Mouse (Mus musculus): ENCODE data around the gene Plekha7. TPM values are rescaled to one million over a fixed set of nuclear protein-coding genes. Genes with fewer than 3 reads are reported as not detected.

The Plekha7 gene
- polyA plus RNA-seq, 1 experiment from 2014 or later, result 7.2 TPM

GRCm38 (mm10) chr7:116206806-116207571, 101.2 kb downstream of the Plekha7 start:
- no peak overlapping the region for H3K4me3 ChIP-seq (ENCODE audit: low read length)
- ATAC-seq (ENCODE audit: low FRiP score, low TSS enrichment), result no peak
- no peaks in the 10 kb centered on the region for H3K36me3 ChIP-seq (ENCODE audit: control insufficient read depth, insufficient read depth, low read length)
- H3K27me3 ChIP-seq (ENCODE audit: control insufficient read depth, insufficient read depth, low read length), result no peaks in the 10 kb centered on the region
- no peak overlapping the region for H3K27ac ChIP-seq (ENCODE audit: low read depth, low read length)
- H3K9ac ChIP-seq (ENCODE audit: low read depth, low read length), result no peak overlapping the region
- no peak overlapping the region for H3K4me2 ChIP-seq (replicated peaks; ENCODE audit: low read depth, low read length)
- H3K9me3 ChIP-seq (ENCODE audit: control insufficient read depth, low read length), result no peaks in the 10 kb centered on the region
- peaks cover 16% of the 10 kb centered on the region; the same call in 1 of the 2 replicates for H3K4me1 ChIP-seq (ENCODE audit: control insufficient read depth, insufficient read depth, low read length)
- whole genome bisulfite sequencing, result 57% methylated on average over 7 of the region's 7 CpGs

GRCm38 (mm10) chr7:116205451-116205850, 102.7 kb downstream of the Plekha7 start:
- 75% methylated on average over 2 of the region's 2 CpGs for WGBS
- Histone ChIP-seq H3K36me3 (ENCODE audit: control insufficient read depth, insufficient read depth, low read length) (no peaks in the 10 kb centered on the region), H3K4me3 (ENCODE audit: low read length) (no peak overlapping the region), H3K27me3 (ENCODE audit: control insufficient read depth, insufficient read depth, low read length) (no peaks in the 10 kb centered on the region), H3K4me1 (ENCODE audit: control insufficient read depth, insufficient read depth, low read length) (peaks cover 14% of the 10 kb centered on the region; the same call in 1 of the 2 replicates), H3K4me2 (replicated peaks; ENCODE audit: low read depth, low read length) (no peak overlapping the region), H3K9me3 (ENCODE audit: control insufficient read depth, low read length) (no peaks in the 10 kb centered on the region), H3K9ac (ENCODE audit: low read depth, low read length) (no peak overlapping the region), H3K27ac (ENCODE audit: low read depth, low read length) (no peak overlapping the region)
- ATAC-seq (ENCODE audit: low FRiP score, low TSS enrichment), result no peak

GRCm38 (mm10) chr7:116202033-116202681, 106.0 kb downstream of the Plekha7 start:
- no peak overlapping the region for H3K27ac ChIP-seq (ENCODE audit: low read depth, low read length)
- 68% methylated on average over 10 of the region's 10 CpGs for WGBS

GRCm38 (mm10) chr7:116200951-116201351, 107.2 kb downstream of the Plekha7 start:
- no peaks in the 10 kb centered on the region for H3K27me3 ChIP-seq (ENCODE audit: control insufficient read depth, insufficient read depth, low read length)
- no peak for ATAC-seq (ENCODE audit: low FRiP score, low TSS enrichment)
- H3K36me3 ChIP-seq (ENCODE audit: control insufficient read depth, insufficient read depth, low read length), result no peaks in the 10 kb centered on the region
- peaks cover 22% of the 10 kb centered on the region; the same call in 1 of the 2 replicates for H3K4me1 ChIP-seq (ENCODE audit: control insufficient read depth, insufficient read depth, low read length)
- H3K9ac ChIP-seq (ENCODE audit: low read depth, low read length), result no peak overlapping the region
- H3K4me3 ChIP-seq (ENCODE audit: low read length), result no peak overlapping the region
- no peak overlapping the region for H3K27ac ChIP-seq (ENCODE audit: low read depth, low read length)
- no peaks in the 10 kb centered on the region for H3K9me3 ChIP-seq (ENCODE audit: control insufficient read depth, low read length)
- no peak overlapping the region for H3K4me2 ChIP-seq (replicated peaks; ENCODE audit: low read depth, low read length)
- 88% methylated on average over 1 of the region's 1 CpGs for WGBS

More at GRCm38 (mm10) chr7:116202033-116202681, 106.0 kb downstream of the Plekha7 start:
- H3K9ac ChIP-seq (ENCODE audit: low read depth, low read length), result no peak overlapping the region
- no peaks in the 10 kb centered on the region for H3K36me3 ChIP-seq (ENCODE audit: control insufficient read depth, insufficient read depth, low read length)
- peaks cover 14% of the 10 kb centered on the region; the same call in 1 of the 2 replicates for H3K4me1 ChIP-seq (ENCODE audit: control insufficient read depth, insufficient read depth, low read length)
- no peak overlapping the region for H3K4me2 ChIP-seq (replicated peaks; ENCODE audit: low read depth, low read length)
- H3K9me3 ChIP-seq (ENCODE audit: control insufficient read depth, low read length), result no peaks in the 10 kb centered on the region
- no peak overlapping the region for H3K4me3 ChIP-seq (ENCODE audit: low read length)
- ATAC-seq (ENCODE audit: low FRiP score, low TSS enrichment), result no peak
- no peaks in the 10 kb centered on the region for H3K27me3 ChIP-seq (ENCODE audit: control insufficient read depth, insufficient read depth, low read length)

GRCm38 (mm10) chr7:116200544-116200943, 107.6 kb downstream of the Plekha7 start:
- H3K9me3 ChIP-seq (ENCODE audit: control insufficient read depth, low read length), result no peaks in the 10 kb centered on the region
- no peak overlapping the region for H3K4me2 ChIP-seq (replicated peaks; ENCODE audit: low read depth, low read length)
- H3K4me1 ChIP-seq (ENCODE audit: control insufficient read depth, insufficient read depth, low read length), result peaks cover 22% of the 10 kb centered on the region; the same call in 1 of the 2 replicates
- no peak for ATAC-seq (ENCODE audit: low FRiP score, low TSS enrichment)
- H3K36me3 ChIP-seq (ENCODE audit: control insufficient read depth, insufficient read depth, low read length), result no peaks in the 10 kb centered on the region
- no peaks in the 10 kb centered on the region for H3K27me3 ChIP-seq (ENCODE audit: control insufficient read depth, insufficient read depth, low read length)
- H3K4me3 ChIP-seq (ENCODE audit: low read length), result no peak overlapping the region
- WGBS, result 81% methylated on average over 2 of the region's 2 CpGs
- no peak overlapping the region for H3K9ac ChIP-seq (ENCODE audit: low read depth, low read length)
- no peak overlapping the region for H3K27ac ChIP-seq (ENCODE audit: low read depth, low read length)

- WGBS, result 44% methylated on average over 2 of the region's 2 CpGs
- H3K4me1 ChIP-seq (ENCODE audit: control insufficient read depth, insufficient read depth, low read length), result peaks cover 24% of the 10 kb centered on the region
- no peaks in the 10 kb centered on the region for H3K9me3 ChIP-seq (ENCODE audit: control insufficient read depth, low read length)
- no peak overlapping the region for H3K4me2 ChIP-seq (replicated peaks; ENCODE audit: low read depth, low read length)
- no peaks in the 10 kb centered on the region for H3K36me3 ChIP-seq (ENCODE audit: control insufficient read depth, insufficient read depth, low read length)
- no peak for ATAC-seq (ENCODE audit: low FRiP score, low TSS enrichment)
- no peak overlapping the region for H3K9ac ChIP-seq (ENCODE audit: low read depth, low read length)
- no peak overlapping the region for H3K27ac ChIP-seq (ENCODE audit: low read depth, low read length)
- H3K4me3 ChIP-seq (ENCODE audit: low read length), result no peak overlapping the region
- H3K27me3 ChIP-seq (ENCODE audit: control insufficient read depth, insufficient read depth, low read length), result no peaks in the 10 kb centered on the region
Measured at GRCm38 (mm10) chr7:116198902-116199301, 109.3 kb downstream of the Plekha7 start.

- Histone ChIP-seq H3K27ac (ENCODE audit: low read depth, low read length) (no peak overlapping the region; the same call in 1 of the 2 replicates), H3K9ac (ENCODE audit: low read depth, low read length) (no peak overlapping the region), H3K4me1 (ENCODE audit: control insufficient read depth, insufficient read depth, low read length) (peaks cover 25% of the 10 kb centered on the region), H3K4me2 (replicated peaks; ENCODE audit: low read depth, low read length) (peak overlapping the region; percentile 21; the same call in 1 of the 2 replicates), H3K36me3 (ENCODE audit: control insufficient read depth, insufficient read depth, low read length) (no peaks in the 10 kb centered on the region), H3K4me3 (ENCODE audit: low read length) (no peak overlapping the region), H3K27me3 (ENCODE audit: control insufficient read depth, insufficient read depth, low read length) (no peaks in the 10 kb centered on the region), H3K9me3 (ENCODE audit: control insufficient read depth, low read length) (no peaks in the 10 kb centered on the region)
- 14% methylated on average over 7 of the region's 7 CpGs for WGBS
- peak; percentile 73 for ATAC-seq (ENCODE audit: low FRiP score, low TSS enrichment)
Measured at GRCm38 (mm10) chr7:116198407-116198806, 109.8 kb downstream of the Plekha7 start.

GRCm38 (mm10) chr7:116196974-116197679, 111.0 kb downstream of the Plekha7 start:
- ATAC-seq (ENCODE audit: low FRiP score, low TSS enrichment), result peak; percentile 53; the same call in 1 of the 2 replicates
- H3K4me3 ChIP-seq (ENCODE audit: low read length), result no peak overlapping the region

More at GRCm38 (mm10) chr7:116196974-116197679, 111.0 kb downstream of the Plekha7 start:
- H3K36me3 ChIP-seq (ENCODE audit: control insufficient read depth, insufficient read depth, low read length), result no peaks in the 10 kb centered on the region
- H3K27ac ChIP-seq (ENCODE audit: low read depth, low read length), result no peak overlapping the region
- no peaks in the 10 kb centered on the region for H3K9me3 ChIP-seq (ENCODE audit: control insufficient read depth, low read length)
- no peak overlapping the region for H3K4me2 ChIP-seq (replicated peaks; ENCODE audit: low read depth, low read length)
- WGBS, result 52% methylated on average over 8 of the region's 8 CpGs
- H3K4me1 ChIP-seq (ENCODE audit: control insufficient read depth, insufficient read depth, low read length), result peaks cover 25% of the 10 kb centered on the region
- no peaks in the 10 kb centered on the region for H3K27me3 ChIP-seq (ENCODE audit: control insufficient read depth, insufficient read depth, low read length)
- H3K9ac ChIP-seq (ENCODE audit: low read depth, low read length), result no peak overlapping the region
